Mouse (Mus musculus): ENCODE results near the gene Pkm. TPM values are rescaled to one million over a fixed set of nuclear protein-coding genes. Genes with fewer than 3 reads are reported as not detected.
A peak's percentile ranks its signal among the peaks of the same experiment; 100 is the strongest.

Gene Pkm
- polyA plus RNA-seq, 1 experiment from 2014 or later, result 302 TPM

GRCm38 (mm10) chr9:59669172-59669571, 13.0 kb downstream of the Pkm start:
- peak; percentile 68 for TF ChIP-seq CTCF (IDR thresholded peaks at IDR 0.05; ENCODE audit: low read depth)
- H3K9ac ChIP-seq (ENCODE audit: low read depth, low read length), result no peak overlapping the region
- H3K27ac ChIP-seq (ENCODE audit: low read depth, low read length), result no peak overlapping the region
- H3K27me3 ChIP-seq (replicated peaks; ENCODE audit: control insufficient read depth, insufficient read depth, low read length), result no peaks in the 10 kb centered on the region
- no peak for ATAC-seq
- no peak overlapping the region for H3K4me3 ChIP-seq (ENCODE audit: low read depth, low read length)
- H3K4me2 ChIP-seq (replicated peaks; ENCODE audit: low read depth), result no peak overlapping the region
- WGBS, result 89% methylated on average over 4 of the region's 4 CpGs
- H3K9me3 ChIP-seq (ENCODE audit: control insufficient read depth), result no peaks in the 10 kb centered on the region
- H3K4me1 ChIP-seq (replicated peaks; ENCODE audit: control insufficient read depth, insufficient read depth, low read length), result no peaks in the 10 kb centered on the region
- peaks cover 81% of the 10 kb centered on the region for H3K36me3 ChIP-seq (ENCODE audit: control insufficient read depth, insufficient read depth)

GRCm38 (mm10) chr9:59672195-59672894, 16.2 kb downstream of the Pkm start:
- Histone ChIP-seq H3K9me3 (ENCODE audit: control insufficient read depth) (no peaks in the 10 kb centered on the region), H3K9ac (ENCODE audit: low read depth, low read length) (no peak overlapping the region), H3K4me3 (ENCODE audit: low read depth, low read length) (no peak overlapping the region), H3K4me1 (replicated peaks; ENCODE audit: control insufficient read depth, insufficient read depth, low read length) (no peaks in the 10 kb centered on the region), H3K4me2 (replicated peaks; ENCODE audit: low read depth) (no peak overlapping the region), H3K27me3 (replicated peaks; ENCODE audit: control insufficient read depth, insufficient read depth, low read length) (no peaks in the 10 kb centered on the region), H3K36me3 (ENCODE audit: control insufficient read depth, insufficient read depth) (peaks cover 85% of the 10 kb centered on the region), H3K27ac (ENCODE audit: low read depth, low read length) (no peak overlapping the region)
- no peak for ATAC-seq
- no peak for TF ChIP-seq CTCF (IDR thresholded peaks at IDR 0.05; ENCODE audit: low read depth)
- WGBS, result 91% methylated on average over 12 of the region's 12 CpGs

GRCm38 (mm10) chr9:59673427-59673826, 17.3 kb downstream of the Pkm start:
- Histone ChIP-seq H3K27ac (ENCODE audit: low read depth, low read length) (no peak overlapping the region), H3K4me1 (replicated peaks; ENCODE audit: control insufficient read depth, insufficient read depth, low read length) (no peaks in the 10 kb centered on the region), H3K36me3 (ENCODE audit: control insufficient read depth, insufficient read depth) (peaks cover 84% of the 10 kb centered on the region), H3K27me3 (replicated peaks; ENCODE audit: control insufficient read depth, insufficient read depth, low read length) (no peaks in the 10 kb centered on the region), H3K4me3 (ENCODE audit: low read depth, low read length) (no peak overlapping the region), H3K4me2 (replicated peaks; ENCODE audit: low read depth) (no peak overlapping the region), H3K9me3 (ENCODE audit: control insufficient read depth) (no peaks in the 10 kb centered on the region), H3K9ac (ENCODE audit: low read depth, low read length) (no peak overlapping the region)
- WGBS, result 37% methylated on average over 2 of the region's 2 CpGs
- ATAC-seq, result no peak
- TF ChIP-seq CTCF (IDR thresholded peaks at IDR 0.05; ENCODE audit: low read depth), result no peak

DNA sequence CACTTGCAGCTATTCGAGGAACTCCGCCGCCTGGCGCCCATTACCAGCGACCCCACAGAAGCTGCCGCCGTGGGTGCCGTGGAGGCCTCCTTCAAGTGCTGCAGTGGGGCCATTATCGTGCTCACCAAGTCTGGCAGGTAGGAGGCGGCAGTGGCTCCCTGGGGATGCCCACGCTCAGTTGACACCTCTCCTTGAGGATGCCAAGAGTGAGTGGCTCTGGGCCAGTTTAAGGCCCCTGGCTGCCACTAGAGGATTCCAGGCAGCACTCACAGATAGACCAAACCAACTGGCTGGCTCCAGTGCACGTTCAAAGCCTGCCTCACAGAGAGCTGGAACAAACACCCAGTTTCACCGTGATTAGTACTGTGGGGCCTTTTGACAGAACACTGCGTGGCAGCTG, 19.4 kb downstream of the Pkm start:
- H3K27ac ChIP-seq (ENCODE audit: low read depth, low read length), result no peak overlapping the region
- H3K27me3 ChIP-seq (replicated peaks; ENCODE audit: control insufficient read depth, insufficient read depth, low read length), result no peaks in the 10 kb centered on the region
- no peak overlapping the region for H3K9ac ChIP-seq (ENCODE audit: low read depth, low read length)
- H3K4me2 ChIP-seq (replicated peaks; ENCODE audit: low read depth), result no peak overlapping the region
- H3K36me3 ChIP-seq (ENCODE audit: control insufficient read depth, insufficient read depth), result peaks cover 71% of the 10 kb centered on the region
- H3K4me1 ChIP-seq (replicated peaks; ENCODE audit: control insufficient read depth, insufficient read depth, low read length), result 0 out of 2 replicates have a peak, but pooled peaks cover 5% of the 10 kb centered on the region
- TF ChIP-seq CTCF (IDR thresholded peaks at IDR 0.05; ENCODE audit: low read depth), result no peak
- no peaks in the 10 kb centered on the region for H3K9me3 ChIP-seq (ENCODE audit: control insufficient read depth)
- WGBS, result 90% methylated on average over 14 of the region's 14 CpGs
- no peak for ATAC-seq
- H3K4me3 ChIP-seq (ENCODE audit: low read depth, low read length), result no peak overlapping the region

GRCm38 (mm10) chr9:59678313-59678712, 22.1 kb downstream of the Pkm start:
- Histone ChIP-seq H3K9ac (ENCODE audit: low read depth, low read length) (no peak overlapping the region), H3K36me3 (ENCODE audit: control insufficient read depth, insufficient read depth) (peaks cover 44% of the 10 kb centered on the region), H3K27me3 (replicated peaks; ENCODE audit: control insufficient read depth, insufficient read depth, low read length) (no peaks in the 10 kb centered on the region), H3K4me2 (replicated peaks; ENCODE audit: low read depth) (no peak overlapping the region), H3K9me3 (ENCODE audit: control insufficient read depth) (no peaks in the 10 kb centered on the region), H3K27ac (ENCODE audit: low read depth, low read length) (no peak overlapping the region), H3K4me3 (ENCODE audit: low read depth, low read length) (no peak overlapping the region), H3K4me1 (replicated peaks; ENCODE audit: control insufficient read depth, insufficient read depth, low read length) (0 out of 2 replicates have a peak, but pooled peaks cover 5% of the 10 kb centered on the region)
- ATAC-seq, result peak; percentile 66
- TF ChIP-seq CTCF (IDR thresholded peaks at IDR 0.05; ENCODE audit: low read depth), result peak; percentile 91
- 12% methylated on average over 1 of the region's 1 CpGs for WGBS

DNA sequence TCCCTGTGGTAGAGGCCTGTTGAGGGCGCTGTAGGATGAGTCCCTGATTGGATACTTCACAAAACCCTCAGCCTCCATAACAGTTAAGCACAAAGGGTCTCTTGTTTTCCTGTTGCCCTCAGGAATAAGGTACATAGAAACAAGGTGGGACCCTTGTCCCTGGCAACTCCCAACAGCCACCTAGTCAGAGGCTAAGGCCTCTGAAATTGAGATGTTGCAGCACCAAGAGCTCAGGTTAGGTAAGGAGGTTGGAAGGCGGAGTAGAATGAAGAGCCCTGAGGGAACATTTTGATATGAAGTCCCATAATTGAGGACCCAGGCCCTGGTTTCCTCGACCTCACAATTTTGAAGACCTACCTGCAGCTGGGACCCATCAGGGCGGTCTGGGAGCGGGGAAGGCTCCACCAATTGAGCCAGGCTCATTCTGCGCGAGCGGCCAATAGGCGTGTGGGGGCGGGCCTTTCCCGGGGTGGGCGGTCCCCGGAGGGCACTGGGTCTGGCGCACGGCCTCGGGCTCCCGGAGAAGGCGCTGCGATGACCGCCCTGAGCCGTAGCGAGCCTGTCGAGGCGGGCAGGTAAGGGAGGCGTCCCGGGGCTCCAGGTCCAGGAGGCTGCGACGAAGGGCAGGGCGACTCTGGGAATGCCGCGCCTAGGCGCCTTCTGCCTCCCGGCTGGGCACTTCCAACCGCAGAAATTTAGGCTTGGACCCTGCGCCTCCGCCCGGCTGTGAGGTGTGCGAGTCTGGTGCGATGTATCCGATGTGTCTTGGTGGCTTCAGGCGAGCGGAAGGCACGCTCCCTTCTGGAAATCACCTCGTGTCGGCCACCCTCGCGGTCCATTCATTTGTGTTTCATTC, 23.7 kb downstream of the Pkm start, which contains the start of gene Gramd2:
Gramd2 (plus strand) TSS at position 467 of the 856 bp plus-strand sequence.
- peak; percentile 17; the same call in 1 of the 2 replicates for TF ChIP-seq CTCF (IDR thresholded peaks at IDR 0.05; ENCODE audit: low read depth)
- H3K27ac ChIP-seq (ENCODE audit: low read depth, low read length), result no peak within 1 kb of the TSS

More for the DNA sequence above, 23.7 kb downstream of the Pkm start, which contains the start of gene Gramd2:
- WGBS, result 2% methylated on average over 47 of the region's 47 CpGs
- H3K4me1 ChIP-seq (replicated peaks; ENCODE audit: control insufficient read depth, insufficient read depth, low read length), result 0 out of 2 replicates have a peak, but pooled peaks cover 5% of the 10 kb centered on the region
- H3K4me2 ChIP-seq (replicated peaks; ENCODE audit: low read depth), result peak within 1 kb of the TSS; percentile 94
- H3K9ac ChIP-seq (ENCODE audit: low read depth, low read length), result peak within 1 kb of the TSS; percentile 48
- ATAC-seq, result peak; percentile 68
- H3K9me3 ChIP-seq (ENCODE audit: control insufficient read depth), result no peaks in the 10 kb centered on the region
- H3K4me3 ChIP-seq (ENCODE audit: low read depth, low read length), result peak within 1 kb of the TSS; percentile 49
- no peaks in the 10 kb centered on the region for H3K27me3 ChIP-seq (replicated peaks; ENCODE audit: control insufficient read depth, insufficient read depth, low read length)
- H3K36me3 ChIP-seq (ENCODE audit: control insufficient read depth, insufficient read depth), result peaks cover 31% of the 10 kb centered on the region

Measured in intestine, postnatal 0 days (tissue).